Mouse (Mus musculus) kidney, embryonic 14.5 days (tissue): ENCODE data around the gene Rad51b. TPM values are rescaled to one million over a fixed set of nuclear protein-coding genes. Genes with fewer than 3 reads are reported as not detected.

Source experiments
- ATAC-seq: fragments of 200-750 bp; cut with Nextera tagmentation; 2 replicates; pipeline ENCODE4 v1.8.0; 2017; ENCODE audit warnings: moderate number of reproducible peaks, mild to moderate bottlenecking, moderate TSS enrichment, moderate library complexity; ENCODE audit not compliant: low FRiP score, low TSS enrichment
- H3K27ac ChIP-seq: fragments of 300-500 bp; sonication (generic); 2 replicates; pipeline ENCODE4 v1.5.1; 2014; ENCODE audit warnings: low read depth, mild to moderate bottlenecking, low read length, moderate library complexity, mixed read lengths
- H3K27me3 ChIP-seq: fragments of 300-500 bp; sonication (generic); 2 replicates; pipeline ENCODE4 v1.6.1; 2014; ENCODE audit warnings: mild to moderate bottlenecking, low read length; ENCODE audit not compliant: control insufficient read depth, insufficient read depth
- H3K36me3 ChIP-seq: fragments of 300-500 bp; sonication (generic); 2 replicates; pipeline ENCODE4 v1.6.1; 2014; ENCODE audit warnings: low read length, mixed read lengths; ENCODE audit not compliant: control insufficient read depth, insufficient read depth
- H3K4me1 ChIP-seq: fragments of 300-500 bp; sonication (generic); 2 replicates; pipeline ENCODE4 v1.6.1; 2014; ENCODE audit warnings: low read length, mixed read lengths; ENCODE audit not compliant: control insufficient read depth, insufficient read depth
- H3K4me2 ChIP-seq: fragments of 300-500 bp; sonication (generic); replicated peaks from 2 replicates; pipeline ENCODE4 v1.6.1; 2014; ENCODE audit warnings: low read depth, mild to moderate bottlenecking, low read length
- H3K4me3 ChIP-seq: fragments of 300-500 bp; sonication (generic); 2 replicates; pipeline ENCODE4 v1.5.1; 2014; ENCODE audit warnings: mild to moderate bottlenecking, low read length
- H3K9ac ChIP-seq: fragments of 300-500 bp; sonication (generic); 2 replicates; pipeline ENCODE4 v1.6.1; 2014; ENCODE audit warnings: low read depth, mild to moderate bottlenecking, low read length, moderate library complexity
- H3K9me3 ChIP-seq: fragments of 300-500 bp; sonication (generic); 2 replicates; pipeline ENCODE4 v1.6.1; 2016; ENCODE audit warnings: low read length; ENCODE audit not compliant: control insufficient read depth
- WGBS: fragments of 180-500 bp; shearing (Covaris S2); extraction: QIAGEN DNeasy Blood & Tissue Kit; methylation state at CpG from one replicate; pipeline ENCODE4 v1.1.7; 2014; 5-methylcytosine and 5-hydroxymethylcytosine counted together
- polyA plus RNA-seq: library from polyadenylated mRNA; unstranded; fragments of >200 nt; fragmentation: Nextera tagmentation; extraction: Ambion mirVana; gene quantifications from 2 replicates; pipeline ENCODE4 v1.2.1, GENCODE M21; 2014

Rad51b gene
- polyA plus RNA-seq, 1 experiment from 2014 or later, result 7.2 TPM

- no peak for ATAC-seq
- H3K4me3 ChIP-seq, result no peak overlapping the region
- H3K9ac ChIP-seq, result no peak overlapping the region; the same call in 1 of the 2 replicates
These were observed 545.9 kb downstream of the Rad51b start for GRCm38 (mm10) chr12:79843002-79843401.

DNA sequence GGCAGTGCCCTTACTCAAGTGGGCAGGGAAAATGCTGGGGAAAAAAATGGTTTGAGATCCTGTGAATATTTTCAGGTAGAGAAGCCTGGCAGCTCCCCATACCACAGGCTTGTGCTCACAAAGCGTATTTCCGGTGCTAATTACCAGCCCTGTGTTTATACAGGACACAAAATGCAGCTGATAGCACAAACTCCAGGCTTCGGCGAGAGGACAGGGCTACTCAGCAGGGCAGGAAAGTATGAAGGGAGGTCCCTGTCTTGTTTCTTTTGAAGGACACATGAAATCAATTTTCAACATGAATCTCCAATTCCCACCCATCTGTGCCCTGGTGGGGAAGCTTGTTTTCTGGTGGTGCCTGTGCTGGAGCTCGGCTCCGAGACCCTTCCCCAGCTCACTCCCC is 546.4 kb downstream of the Rad51b start:
- Histone ChIP-seq H3K4me2 (no peak overlapping the region), H3K4me3 (no peak overlapping the region), H3K4me1 (peaks cover 77% of the 10 kb centered on the region), H3K27me3 (no peaks in the 10 kb centered on the region), H3K27ac (peak overlapping the region; percentile 92), H3K9me3 (no peaks in the 10 kb centered on the region), H3K36me3 (no peaks in the 10 kb centered on the region), H3K9ac (no peak overlapping the region)
- no peak for ATAC-seq
- 21% methylated on average over 6 of the region's 6 CpGs for WGBS

More at GRCm38 (mm10) chr12:79843002-79843401, 545.9 kb downstream of the Rad51b start:
- Histone ChIP-seq H3K4me2 (0 out of 2 replicates have a peak overlapping the region, but pooled peaks have one; percentile 4), H3K9me3 (no peaks in the 10 kb centered on the region), H3K4me1 (peaks cover 79% of the 10 kb centered on the region), H3K27me3 (no peaks in the 10 kb centered on the region), H3K36me3 (no peaks in the 10 kb centered on the region), H3K27ac (peak overlapping the region; percentile 92)
- WGBS, result 63% methylated on average over 11 of the region's 11 CpGs

GRCm38 (mm10) chr12:79846247-79847151 is 549.4 kb downstream of the Rad51b start:
- peaks cover 54% of the 10 kb centered on the region for H3K4me1 ChIP-seq
- no peak for ATAC-seq
- no peaks in the 10 kb centered on the region for H3K9me3 ChIP-seq
- no peak overlapping the region for H3K9ac ChIP-seq
- no peaks in the 10 kb centered on the region for H3K36me3 ChIP-seq
- WGBS, result 31% methylated on average over 7 of the region's 7 CpGs
- H3K4me2 ChIP-seq, result no peak overlapping the region
- H3K27me3 ChIP-seq, result no peaks in the 10 kb centered on the region
- peak overlapping the region; percentile 79 for H3K27ac ChIP-seq
- no peak overlapping the region for H3K4me3 ChIP-seq

- H3K27ac ChIP-seq, result no peak overlapping the region
- 31% methylated on average over 13 of the region's 13 CpGs for WGBS
- H3K27me3 ChIP-seq, result no peaks in the 10 kb centered on the region
- H3K9ac ChIP-seq, result no peak overlapping the region
- no peaks in the 10 kb centered on the region for H3K36me3 ChIP-seq
- H3K9me3 ChIP-seq, result no peaks in the 10 kb centered on the region; the same call in 1 of the 2 replicates
- no peak for ATAC-seq
- H3K4me2 ChIP-seq, result no peak overlapping the region
- peaks cover 39% of the 10 kb centered on the region for H3K4me1 ChIP-seq
- no peak overlapping the region for H3K4me3 ChIP-seq
These were observed 551.5 kb downstream of the Rad51b start for GRCm38 (mm10) chr12:79848539-79848938.

GRCm38 (mm10) chr12:79850021-79850420 is 552.9 kb downstream of the Rad51b start:
- H3K27ac ChIP-seq, result no peak overlapping the region
- 80% methylated on average over 5 of the region's 5 CpGs for WGBS
- H3K4me2 ChIP-seq, result no peak overlapping the region
- H3K4me1 ChIP-seq, result peaks cover 34% of the 10 kb centered on the region
- H3K9me3 ChIP-seq, result no peaks in the 10 kb centered on the region; the same call in 1 of the 2 replicates
- no peak for ATAC-seq
- no peaks in the 10 kb centered on the region for H3K27me3 ChIP-seq
- H3K4me3 ChIP-seq, result no peak overlapping the region
- H3K36me3 ChIP-seq, result no peaks in the 10 kb centered on the region
- no peak overlapping the region for H3K9ac ChIP-seq

GRCm38 (mm10) chr12:79851898-79852297 is 554.8 kb downstream of the Rad51b start:
- WGBS, result 90% methylated on average over 8 of the region's 8 CpGs
- Histone ChIP-seq H3K9me3 (no peaks in the 10 kb centered on the region; the same call in 1 of the 2 replicates), H3K27me3 (no peaks in the 10 kb centered on the region), H3K27ac (peak overlapping the region; percentile 47; the same call in 1 of the 2 replicates), H3K4me2 (no peak overlapping the region), H3K4me1 (peaks cover 37% of the 10 kb centered on the region), H3K9ac (no peak overlapping the region), H3K36me3 (no peaks in the 10 kb centered on the region), H3K4me3 (no peak overlapping the region)
- ATAC-seq, result no peak

DNA sequence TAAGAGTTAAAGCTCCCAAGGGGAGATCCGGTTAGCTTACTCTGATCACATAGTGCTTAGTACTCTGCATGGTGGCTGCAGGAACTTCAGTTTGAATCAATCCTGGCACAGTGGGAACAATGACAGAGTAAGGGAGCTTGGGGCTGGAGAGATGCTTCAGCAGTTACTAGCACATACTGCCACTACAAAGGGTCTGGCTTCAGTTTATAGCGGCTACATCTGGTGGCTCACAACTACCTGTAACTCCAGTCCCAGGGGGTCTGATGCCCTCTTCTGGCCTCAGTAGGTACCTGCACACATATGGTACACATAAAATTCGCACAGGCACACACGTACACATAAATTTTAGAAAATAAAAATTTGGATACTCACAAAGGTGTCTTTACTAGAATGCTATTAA is 555.5 kb downstream of the Rad51b start:
- H3K27me3 ChIP-seq, result no peaks in the 10 kb centered on the region
- H3K9me3 ChIP-seq, result no peaks in the 10 kb centered on the region; the same call in 1 of the 2 replicates
- H3K4me2 ChIP-seq, result no peak overlapping the region
- no peak for ATAC-seq
- 98% methylated on average over 4 of the region's 4 CpGs for WGBS
- H3K4me3 ChIP-seq, result no peak overlapping the region
- H3K36me3 ChIP-seq, result no peaks in the 10 kb centered on the region
- H3K4me1 ChIP-seq, result peaks cover 33% of the 10 kb centered on the region
- H3K9ac ChIP-seq, result no peak overlapping the region
- H3K27ac ChIP-seq, result no peak overlapping the region

DNA sequence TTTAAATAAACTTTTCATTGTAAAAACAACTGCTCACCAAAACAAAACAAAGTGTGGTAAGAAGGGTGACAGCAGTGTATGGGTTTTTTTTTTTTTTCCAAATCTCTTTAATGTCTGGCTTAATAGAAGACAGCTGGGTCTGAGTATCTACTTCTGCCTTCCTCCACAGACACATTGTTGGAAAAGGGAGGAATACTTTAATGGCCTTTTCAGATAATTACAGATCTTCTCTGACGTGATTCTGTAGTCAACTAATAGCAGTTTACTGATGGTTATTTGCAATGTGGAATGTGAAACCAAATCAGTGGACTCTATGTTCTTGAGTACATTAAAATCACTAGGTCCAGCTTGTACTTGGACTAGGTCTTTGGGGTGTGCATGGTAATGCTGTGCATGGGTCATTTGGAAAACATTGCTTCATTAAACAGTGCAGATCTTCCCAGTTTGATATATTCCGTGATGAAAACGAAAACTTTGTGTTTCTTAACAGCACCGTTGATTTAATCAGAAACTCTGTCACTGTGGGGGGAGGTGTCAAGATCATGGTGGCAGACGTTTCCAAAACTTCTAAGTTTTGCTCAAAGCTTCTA is 556.9 kb downstream of the Rad51b start:
- WGBS, result 67% methylated on average over 5 of the region's 5 CpGs
- H3K27me3 ChIP-seq, result no peaks in the 10 kb centered on the region
- H3K9me3 ChIP-seq, result no peaks in the 10 kb centered on the region; the same call in 1 of the 2 replicates
- no peak overlapping the region for H3K9ac ChIP-seq
- H3K4me3 ChIP-seq, result no peak overlapping the region
- H3K4me1 ChIP-seq, result peaks cover 25% of the 10 kb centered on the region
- H3K4me2 ChIP-seq, result no peak overlapping the region
- no peak for ATAC-seq
- H3K27ac ChIP-seq, result peak overlapping the region; percentile 80; the same call in 1 of the 2 replicates
- H3K36me3 ChIP-seq, result no peaks in the 10 kb centered on the region

DNA sequence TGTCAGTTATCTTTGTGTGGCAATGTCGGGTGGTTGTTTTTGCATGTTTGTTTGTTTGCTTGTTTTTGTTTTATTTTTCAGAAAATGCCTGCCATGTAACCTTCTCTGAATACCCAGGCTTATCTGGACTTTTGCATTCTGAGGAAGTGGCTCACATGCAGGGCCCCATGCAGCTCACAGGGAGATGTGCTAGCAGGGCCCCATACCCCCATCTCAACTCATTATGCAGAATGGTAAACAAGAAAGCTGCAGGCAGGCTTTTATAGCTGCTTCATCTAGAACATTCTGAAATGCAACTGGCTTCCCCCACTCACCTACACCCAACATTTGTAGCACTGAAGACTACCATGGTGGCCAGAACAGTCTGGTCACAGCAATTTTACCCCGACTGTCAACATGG is 557.4 kb downstream of the Rad51b start:
- Histone ChIP-seq H3K4me1 (peaks cover 29% of the 10 kb centered on the region), H3K27ac (peak overlapping the region; percentile 80; the same call in 1 of the 2 replicates), H3K4me3 (no peak overlapping the region), H3K4me2 (no peak overlapping the region), H3K9me3 (no peaks in the 10 kb centered on the region; the same call in 1 of the 2 replicates), H3K36me3 (no peaks in the 10 kb centered on the region), H3K9ac (no peak overlapping the region), H3K27me3 (no peaks in the 10 kb centered on the region)
- WGBS, result 92% methylated on average over 2 of the region's 2 CpGs
- ATAC-seq, result no peak
